Mouse (Mus musculus) large intestine, adult 2 months (tissue): ENCODE results near the gene Phf24. TPM values are rescaled to one million over a fixed set of nuclear protein-coding genes. Genes with fewer than 3 reads are reported as not detected.
"Not testable (repeated sequence)": the region's sequence is repeated elsewhere in the genome, so short reads cannot be mapped to it uniquely, and the experiment has no call there.

Experiments
- DNase-seq: peaks from one replicate; pipeline ENCODE4 v3.0.0-alpha.2; 2012; ENCODE audit warnings: low read depth, low spot score
- WGBS: fragments of 180-500 bp; shearing (Covaris S2); methylation state at CpG from one replicate; pipeline ENCODE4 v1.1.7; 2018; 5-methylcytosine and 5-hydroxymethylcytosine counted together
- polyA plus RNA-seq: library from polyadenylated mRNA; depleted of rRNA; stranded (reverse); fragments of >200 nt; gene quantifications from 2 replicates; pipeline ENCODE4 v1.2.3, GENCODE M21; 2012; rRNA removed

The Phf24 gene
- polyA plus RNA-seq, 1 experiment, result 0.83 TPM

- no peak for DNase-seq
- WGBS, result 60% methylated on average over 4 of the region's 4 CpGs
Measured at GRCm38 (mm10) chr4:42972952-42973351, 56.5 kb downstream of the Phf24 start.

- WGBS, result 80% methylated on average over 5 of the region's 5 CpGs
- no peak for DNase-seq
Measured at GRCm38 (mm10) chr4:42973868-42974267, 57.4 kb downstream of the Phf24 start.

GRCm38 (mm10) chr4:42978062-42978461 is 61.6 kb downstream of the Phf24 start:
- no peak for DNase-seq
- 89% methylated on average over 4 of the region's 4 CpGs for WGBS

GRCm38 (mm10) chr4:42980467-42980866 is 64.0 kb downstream of the Phf24 start:
- 77% methylated on average over 8 of the region's 8 CpGs for WGBS
- DNase-seq, result not testable (repeated sequence)

GRCm38 (mm10) chr4:42988296-42988695 is 71.8 kb downstream of the Phf24 start:
- 97% methylated on average over 1 of the region's 1 CpGs for WGBS
- no peak for DNase-seq

Other genes with a start within 250 kb of the Phf24 start
- gene 4930578G10Rik, start 181.1 kb upstream of the Phf24 start, polyA plus RNA-seq, result not detected in 2 replicates
- gene Ccl19, start 160.1 kb upstream of the Phf24 start, polyA plus RNA-seq, result 13.6 and 28.6 TPM in 2 replicates
- 75.8 and 122 TPM in 2 replicates for gene Ccl21a, start 142.7 kb upstream of the Phf24 start, polyA plus RNA-seq
- gene Fam205a1, start 62.8 kb upstream of the Phf24 start, polyA plus RNA-seq, result 0.02 TPM in 1 of 2 replicates, not detected in the other
- not detected in 2 replicates for gene Gm12394, start 59.9 kb upstream of the Phf24 start, polyA plus RNA-seq
- gene Fam205c, start 42.4 kb upstream of the Phf24 start, polyA plus RNA-seq, result not detected in 2 replicates
- gene Dnajb5, start 33.2 kb downstream of the Phf24 start, polyA plus RNA-seq, result 9.6 and 11.1 TPM in 2 replicates
- gene 1700022I11Rik, start 52.9 kb downstream of the Phf24 start, polyA plus RNA-seq, result 0.10 and 0.11 TPM in 2 replicates
- 96.9 and 114 TPM in 2 replicates for gene Vcp, start 83.8 kb downstream of the Phf24 start, polyA plus RNA-seq
- 11.8 and 14.6 TPM in 2 replicates for gene Fancg, start 93.8 kb downstream of the Phf24 start, polyA plus RNA-seq
- 25.1 and 32.0 TPM in 2 replicates for gene Pigo, start 109.2 kb downstream of the Phf24 start, polyA plus RNA-seq
- 83.2 and 92.5 TPM in 2 replicates for gene Stoml2, start 115.0 kb downstream of the Phf24 start, polyA plus RNA-seq
- gene Fam214b, start 129.6 kb downstream of the Phf24 start, polyA plus RNA-seq, result 29.1 and 39.3 TPM in 2 replicates
- 7.7 and 12.5 TPM in 2 replicates for gene Unc13b, start 142.3 kb downstream of the Phf24 start, polyA plus RNA-seq